11 mouse cellular contexts compared by ENCODE assay signal in genomic region chr11:115290919-115291318, GRCm38 (mm10). TPM values are rescaled to one million over a fixed set of nuclear protein-coding genes. Genes with fewer than 3 reads are reported as not detected.
DNase-seq lines count a peak whose midpoint lies in the region; ATAC-seq lines count a peak whose summit lies in the region.
"Had no signal": no experiment of that assay in that cellular context is flagged by ENCODE, and none has a peak within 500 bp of the region (broad histone marks: within the 10 kb centered on the region; RNA-seq: fewer than 3 reads in every experiment).

No protein-coding gene starts in this region.

- 71% methylated on average over 6 of the region's 6 CpGs for WGBS in heart, embryonic 10.5 days
- WGBS in stomach, embryonic 15.5 days = 28% methylated on average over 6 of the region's 6 CpGs
- WGBS in limb, embryonic 10.5 days = 94% methylated on average over 6 of the region's 6 CpGs

- peak; percentile 91 to 92 for DNase-seq in heart, adult 18-20 months
- DNase-seq in heart, embryonic 10.5 days (ENCODE audit: low spot score) = no peak
- peak; percentile 67 for DNase-seq in gastrocnemius, postnatal 14 days
- peak; percentile 89 for DNase-seq in kidney, postnatal 10 days
- no peak for DNase-seq in right cerebral cortex, adult 18-20 months
- no peak for DNase-seq in left cerebral cortex, adult 18-20 months (ENCODE audit: low spot score in 2 of 2)
- no peak for DNase-seq in limb, embryonic 10.5 days (ENCODE audit: low spot score)
- DNase-seq: embryo, embryonic 11 days had no signal

- no peak overlapping the region for H3K4me3 ChIP-seq in heart, embryonic 10.5 days
- H3K4me3 ChIP-seq in stomach, embryonic 15.5 days (replicated peaks) = no peak overlapping the region
- H3K4me3 ChIP-seq in limb, embryonic 10.5 days = no peak overlapping the region

- H3K36me3 ChIP-seq in heart, embryonic 10.5 days = no peaks in the 10 kb centered on the region
- no peaks in the 10 kb centered on the region for H3K36me3 ChIP-seq in stomach, embryonic 15.5 days
- no peaks in the 10 kb centered on the region for H3K36me3 ChIP-seq in limb, embryonic 10.5 days

- no peak overlapping the region for H3K9ac ChIP-seq in stomach, embryonic 15.5 days

- peaks cover 22% of the 10 kb centered on the region for H3K4me1 ChIP-seq in heart, embryonic 10.5 days
- H3K4me1 ChIP-seq in stomach, embryonic 15.5 days = peaks cover 16% of the 10 kb centered on the region
- H3K4me1 ChIP-seq in limb, embryonic 10.5 days = no peaks in the 10 kb centered on the region

- H3K27ac ChIP-seq in heart, embryonic 10.5 days = no peak overlapping the region
- peak overlapping the region; percentile 77 for H3K27ac ChIP-seq in stomach, embryonic 15.5 days
- H3K27ac ChIP-seq in limb, embryonic 10.5 days = no peak overlapping the region

- ATAC-seq in stomach, embryonic 15.5 days (ENCODE audit: insufficient read depth, low FRiP score, low read depth) = peak; percentile 24; the same call in 1 of the 2 replicates

- H3K4me2 ChIP-seq in stomach, embryonic 15.5 days = no peak overlapping the region

- peaks cover 14% of the 10 kb centered on the region; the same call in 1 of the 2 replicates for H3K27me3 ChIP-seq in heart, embryonic 10.5 days (ENCODE audit: insufficient read depth, poor library complexity, severe bottlenecking)
- H3K27me3 ChIP-seq in stomach, embryonic 15.5 days (replicated peaks) = no peaks in the 10 kb centered on the region
- H3K27me3 ChIP-seq in limb, embryonic 10.5 days (ENCODE audit: low read depth, poor library complexity, severe bottlenecking) = peaks cover 5% of the 10 kb centered on the region

- H3K9me3 ChIP-seq in heart, embryonic 10.5 days = no peaks in the 10 kb centered on the region
- no peaks in the 10 kb centered on the region for H3K9me3 ChIP-seq in stomach, embryonic 15.5 days
- no peaks in the 10 kb centered on the region for H3K9me3 ChIP-seq in limb, embryonic 10.5 days (replicated peaks)

- intact Hi-C loops in gastrocnemius, postnatal 14 days (cut with DNase I; ENCODE audit: low total_unique reads) = no loop called here

RNA-seq across cellular contexts. Expression of gene Fads6, which starts 6.5 kb away (rescaled TPM):
- total RNA-seq in heart, adult 18-20 months (2021) = 1 to 10 TPM; 2.2 to 2.4 TPM
- polyA plus RNA-seq in heart, embryonic 10.5 days (2016; fragmentation: Nextera tagmentation; extraction: Ambion mirVana) = 0.64 and 1.3 TPM in 2 replicates
- total RNA-seq in gastrocnemius, postnatal 14 days (2021) = 1 to 10 TPM; 1.6 to 1.7 TPM
- 2.0 TPM in 2 replicates for polyA plus RNA-seq in stomach, embryonic 15.5 days (2015; fragmentation: Nextera tagmentation; extraction: Ambion mirVana)
- total RNA-seq in left cerebral cortex, adult 18-20 months (2021) = 10 to 100 TPM; 14.6 to 15.5 TPM
- 0.06 and 0.13 TPM in 2 replicates for polyA plus RNA-seq in limb, embryonic 10.5 days (2016; fragmentation: Nextera tagmentation; extraction: Ambion mirVana)

RNA-seq across cellular contexts. Expression of gene Fdxr, which starts 14.1 kb away (rescaled TPM):
- 10 to 100 TPM in 1 of 2 experiments, 1 to 10 TPM in 1; 9.8 to 10.1 TPM for total RNA-seq in heart, adult 18-20 months (2021)
- 14.3 and 16.5 TPM in 2 replicates for polyA plus RNA-seq in heart, embryonic 10.5 days (2016; fragmentation: Nextera tagmentation; extraction: Ambion mirVana)
- 1 to 10 TPM; 5.4 to 6.0 TPM for total RNA-seq in gastrocnemius, postnatal 14 days (2021)
- polyA plus RNA-seq in stomach, embryonic 15.5 days (2015; fragmentation: Nextera tagmentation; extraction: Ambion mirVana) = 16.6 and 17.8 TPM in 2 replicates
- 10 to 100 TPM; 13.1 to 18.1 TPM for total RNA-seq in left cerebral cortex, adult 18-20 months (2021)
- polyA plus RNA-seq in limb, embryonic 10.5 days (2016; fragmentation: Nextera tagmentation; extraction: Ambion mirVana) = 18.2 and 19.3 TPM in 2 replicates

RNA-seq across cellular contexts. Expression of gene Otop2, which starts 16.0 kb away (rescaled TPM):
- not detected for total RNA-seq in heart, adult 18-20 months (2021)
- polyA plus RNA-seq in heart, embryonic 10.5 days (2016; fragmentation: Nextera tagmentation; extraction: Ambion mirVana) = not detected in 2 replicates
- total RNA-seq in gastrocnemius, postnatal 14 days (2021) = not detected
- 0.46 and 0.90 TPM in 2 replicates for polyA plus RNA-seq in stomach, embryonic 15.5 days (2015; fragmentation: Nextera tagmentation; extraction: Ambion mirVana)
- total RNA-seq in left cerebral cortex, adult 18-20 months (2021) = 1 to 10 TPM in 1 of 2 experiments, under 1 TPM in 1; 0.74 to 2.1 TPM
- not detected in 2 replicates for polyA plus RNA-seq in limb, embryonic 10.5 days (2016; fragmentation: Nextera tagmentation; extraction: Ambion mirVana)
- total RNA-seq: layer of hippocampus, postnatal 14 days had no signal
- polyA plus RNA-seq: neural tube, embryonic 11.5 days had no signal

RNA-seq across cellular contexts. Expression of gene Grin2c, which starts 23.9 kb away (rescaled TPM):
- under 1 TPM; 0.27 to 0.41 TPM for total RNA-seq in heart, adult 18-20 months (2021)
- 0.23 and 0.65 TPM in 2 replicates for polyA plus RNA-seq in heart, embryonic 10.5 days (2016; fragmentation: Nextera tagmentation; extraction: Ambion mirVana)
- total RNA-seq in gastrocnemius, postnatal 14 days (2021) = not detected
- polyA plus RNA-seq in stomach, embryonic 15.5 days (2015; fragmentation: Nextera tagmentation; extraction: Ambion mirVana) = 0.10 and 0.12 TPM in 2 replicates
- 10 to 100 TPM; 33.8 to 35.7 TPM for total RNA-seq in left cerebral cortex, adult 18-20 months (2021)
- polyA plus RNA-seq in limb, embryonic 10.5 days (2016; fragmentation: Nextera tagmentation; extraction: Ambion mirVana) = 0.11 and 0.34 TPM in 2 replicates

RNA-seq across cellular contexts. Expression of gene Ush1g, which starts 30.9 kb away (rescaled TPM):
- under 1 TPM in 1 of 2 experiments, not detected in 1; 0.10 TPM for total RNA-seq in heart, adult 18-20 months (2021)
- 0.26 and 0.34 TPM in 2 replicates for polyA plus RNA-seq in heart, embryonic 10.5 days (2016; fragmentation: Nextera tagmentation; extraction: Ambion mirVana)
- total RNA-seq in gastrocnemius, postnatal 14 days (2021) = under 1 TPM; 0.25 to 0.73 TPM
- polyA plus RNA-seq in stomach, embryonic 15.5 days (2015; fragmentation: Nextera tagmentation; extraction: Ambion mirVana) = 0.26 and 0.35 TPM in 2 replicates
- total RNA-seq in left cerebral cortex, adult 18-20 months (2021) = under 1 TPM; 0.26 to 0.52 TPM
- polyA plus RNA-seq in limb, embryonic 10.5 days (2016; fragmentation: Nextera tagmentation; extraction: Ambion mirVana) = not detected in 2 replicates
- polyA plus RNA-seq: neural tube, embryonic 11.5 days had no signal

Comparison
In these comparisons a context has a peak if more than half of its experiments do, and no peak if none do; other contexts are left out.
1. DNase-seq: peak in heart, adult 18-20 months (2 of 2), gastrocnemius, postnatal 14 days (single experiment) and kidney, postnatal 10 days (single experiment); none in heart, embryonic 10.5 days (single experiment), right cerebral cortex, adult 18-20 months (single experiment), left cerebral cortex, adult 18-20 months (0 of 2) and limb, embryonic 10.5 days (single experiment).
2. RNA of gene Fads6, which starts 6.5 kb away (total RNA-seq): 14.6 to 15.5 TPM in left cerebral cortex, adult 18-20 months; 2.2 to 2.4 TPM in heart, adult 18-20 months and 1.6 to 1.7 TPM in gastrocnemius, postnatal 14 days; every median in the first group is over 4 times any median in the second.